Mouse (Mus musculus) heart, embryonic 10.5 days (tissue): ENCODE results near the gene Mtif2. TPM values are rescaled to one million over a fixed set of nuclear protein-coding genes. Genes with fewer than 3 reads are reported as not detected.
"Not testable (repeated sequence)": the region's sequence is repeated elsewhere in the genome, so short reads cannot be mapped to it uniquely, and the experiment has no call there.

Source experiments
- DNase-seq: peaks from one replicate; pipeline ENCODE4 v3.0.0-alpha.2; 2017; ENCODE audit warnings: low spot score
- H3K27ac ChIP-seq: fragments of 300-500 bp; sonication (generic); 2 replicates; pipeline ENCODE4 v1.5.1; 2016; ENCODE audit warnings: mild to moderate bottlenecking
- H3K27me3 ChIP-seq: fragments of 300-500 bp; sonication (generic); 2 replicates; pipeline ENCODE4 v1.6.1; 2016; ENCODE audit warnings: mild to moderate bottlenecking; ENCODE audit not compliant: poor library complexity, insufficient read depth, severe bottlenecking
- H3K36me3 ChIP-seq: fragments of 300-500 bp; sonication (generic); 2 replicates; pipeline ENCODE4 v1.6.1; 2016; ENCODE audit warnings: mild to moderate bottlenecking, moderate library complexity
- H3K4me1 ChIP-seq: fragments of 300-500 bp; sonication (generic); 2 replicates; pipeline ENCODE4 v1.6.1; 2016; ENCODE audit warnings: mild to moderate bottlenecking
- H3K4me3 ChIP-seq: fragments of 300-500 bp; sonication (generic); 2 replicates; pipeline ENCODE4 v1.5.1; 2016; ENCODE audit warnings: mild to moderate bottlenecking, moderate library complexity
- H3K9me3 ChIP-seq: fragments of 300-500 bp; sonication (generic); 2 replicates; pipeline ENCODE4 v1.6.1; 2016; ENCODE audit warnings: mild to moderate bottlenecking, moderate library complexity
- WGBS: fragments of 180-500 bp; shearing (Covaris S2); methylation state at CpG from one replicate; pipeline ENCODE4 v1.1.7; 2016; 5-methylcytosine and 5-hydroxymethylcytosine counted together
- polyA plus RNA-seq: library from polyadenylated mRNA; unstranded; fragments of >200 nt; fragmentation: Nextera tagmentation; extraction: Ambion mirVana; gene quantifications from 2 replicates; pipeline ENCODE4 v1.2.1, GENCODE M21; 2016

Mtif2 gene
- polyA plus RNA-seq, 1 experiment from 2014 or later = 45.5 TPM

GRCm38 (mm10) chr11:29545150-29545752 is 19.0 kb downstream of the Mtif2 start:
- H3K4me1 ChIP-seq, H3K27ac ChIP-seq, H3K9me3 ChIP-seq, DNase-seq, H3K27me3 ChIP-seq, H3K4me3 ChIP-seq: not testable (repeated sequence)
- WGBS = 85% methylated on average over 4 of the region's 4 CpGs
- peaks cover 55% of the 10 kb centered on the region for H3K36me3 ChIP-seq

GRCm38 (mm10) chr11:29546297-29546696 is 20.1 kb downstream of the Mtif2 start:
- H3K27me3 ChIP-seq, DNase-seq, H3K9me3 ChIP-seq, H3K4me1 ChIP-seq: not testable (repeated sequence)
- WGBS = 94% methylated on average over 2 of the region's 2 CpGs
- Histone ChIP-seq H3K36me3 (peaks cover 45% of the 10 kb centered on the region), H3K27ac (peak overlapping the region; percentile 93; the same call in 1 of the 2 replicates), H3K4me3 (peak overlapping the region; percentile 80)

DNA sequence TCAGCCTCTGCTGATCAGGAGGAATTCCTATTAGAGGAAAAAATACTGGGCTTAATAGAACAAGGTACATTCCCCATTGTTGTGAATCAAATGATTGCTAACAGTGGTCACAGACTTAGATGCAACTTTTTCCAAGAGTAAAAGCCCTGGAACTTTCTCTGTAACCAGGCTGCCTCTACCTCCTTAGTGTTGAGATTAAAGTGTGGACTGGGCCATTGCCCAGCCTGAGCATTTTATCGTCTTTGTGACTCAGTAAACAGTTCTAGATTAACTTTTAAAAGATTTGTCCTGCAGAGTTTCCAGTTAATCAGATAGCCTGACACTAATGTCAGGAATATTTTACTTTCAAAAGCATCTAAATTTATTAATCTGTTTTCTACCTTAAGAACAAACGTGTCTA is 20.6 kb downstream of the Mtif2 start:
- H3K4me3 ChIP-seq = peak overlapping the region; percentile 80
- DNase-seq = no peak
- peaks cover 4% of the 10 kb centered on the region; the same call in 1 of the 2 replicates for H3K4me1 ChIP-seq
- peak overlapping the region; percentile 93 for H3K27ac ChIP-seq
- 18% methylated on average over 2 of the region's 2 CpGs for WGBS
- no peaks in the 10 kb centered on the region for H3K9me3 ChIP-seq
- H3K27me3 ChIP-seq = no peaks in the 10 kb centered on the region
- peaks cover 41% of the 10 kb centered on the region for H3K36me3 ChIP-seq

DNA sequence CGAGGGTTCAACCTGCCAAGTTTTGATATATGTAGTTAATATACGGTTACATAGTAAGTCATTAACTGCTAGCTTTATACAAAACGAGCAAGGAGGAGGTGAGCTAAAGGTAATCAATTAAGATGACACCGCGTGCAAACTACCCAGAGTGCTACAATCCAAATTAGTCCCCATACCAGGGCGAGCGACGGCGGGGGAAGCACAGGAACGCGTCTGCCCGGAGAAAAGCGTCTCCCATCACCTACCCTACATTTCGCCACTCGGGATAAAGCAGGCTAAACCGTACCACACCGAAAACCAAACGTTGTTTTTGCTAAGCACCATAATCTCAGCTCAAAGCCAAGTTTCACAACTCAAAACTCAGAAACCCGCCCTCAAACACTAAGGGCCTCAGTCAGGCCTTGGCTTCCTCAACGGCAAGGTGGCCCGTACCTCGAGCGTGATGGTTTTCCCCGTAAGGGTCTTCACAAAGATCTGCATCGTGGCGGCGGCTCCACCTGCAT is 21.1 kb downstream of the Mtif2 start:
- Histone ChIP-seq H3K4me1 (peaks cover 4% of the 10 kb centered on the region; the same call in 1 of the 2 replicates), H3K36me3 (peaks cover 39% of the 10 kb centered on the region), H3K27me3 (no peaks in the 10 kb centered on the region), H3K27ac (peak overlapping the region; percentile 93), H3K4me3 (peak overlapping the region; percentile 80), H3K9me3 (no peaks in the 10 kb centered on the region)
- WGBS = under 1% methylated on average over 27 of the region's 27 CpGs
- DNase-seq = no peak

DNA sequence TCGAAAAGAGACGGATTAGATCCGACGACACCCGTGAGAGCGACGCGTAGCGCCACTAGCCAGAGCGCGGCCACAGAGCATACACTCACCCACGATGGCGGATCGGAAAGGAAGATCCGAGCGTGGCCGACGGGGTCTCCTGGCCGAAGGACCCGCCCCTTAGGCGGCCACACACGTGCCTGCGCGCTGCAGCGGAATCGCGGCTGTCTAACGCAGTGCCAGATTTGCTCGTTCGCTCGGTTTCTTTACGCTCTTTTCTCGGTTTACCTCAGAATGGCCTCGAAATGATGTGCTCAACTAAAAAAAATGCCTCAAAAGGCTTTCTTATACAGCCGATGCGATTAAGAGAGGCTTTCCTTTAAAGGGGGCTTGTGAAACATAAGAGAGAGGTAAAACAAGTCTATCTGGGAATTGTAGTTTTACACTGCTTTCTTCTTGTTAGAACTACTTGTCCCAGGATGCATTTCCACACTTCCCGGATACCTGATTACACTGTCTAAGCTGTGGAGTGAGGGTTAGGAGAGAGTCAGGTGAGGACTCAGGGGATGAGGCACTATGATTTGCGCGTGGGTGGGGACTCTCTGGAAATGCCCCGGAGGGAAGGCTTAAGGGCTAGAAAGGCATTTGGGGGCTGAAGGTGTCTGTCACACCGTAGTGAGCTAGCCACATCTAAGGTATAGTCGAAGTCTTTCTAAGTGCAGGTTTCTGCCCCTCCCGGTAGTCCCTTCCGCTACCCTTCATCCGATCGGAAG is 21.7 kb downstream of the Mtif2 start, which contains the start of the genes Clhc1 and Rps27a:
TSS of gene Clhc1 (plus strand) at position 199 of the 752 bp plus-strand sequence.
TSS of gene Rps27a (minus strand) at position 358 of the 752 bp plus-strand sequence.
- Histone ChIP-seq H3K36me3 (peaks cover 36% of the 10 kb centered on the region), H3K27ac (peak within 1 kb of the TSS; percentile 93), H3K9me3 (no peaks in the 10 kb centered on the region), H3K4me3 (peak within 1 kb of the TSS; percentile 80), H3K4me1 (peaks cover 4% of the 10 kb centered on the region; the same call in 1 of the 2 replicates), H3K27me3 (no peaks in the 10 kb centered on the region)
- WGBS = under 1% methylated on average over 46 of the region's 46 CpGs
- peak; percentile 96 for DNase-seq

DNA sequence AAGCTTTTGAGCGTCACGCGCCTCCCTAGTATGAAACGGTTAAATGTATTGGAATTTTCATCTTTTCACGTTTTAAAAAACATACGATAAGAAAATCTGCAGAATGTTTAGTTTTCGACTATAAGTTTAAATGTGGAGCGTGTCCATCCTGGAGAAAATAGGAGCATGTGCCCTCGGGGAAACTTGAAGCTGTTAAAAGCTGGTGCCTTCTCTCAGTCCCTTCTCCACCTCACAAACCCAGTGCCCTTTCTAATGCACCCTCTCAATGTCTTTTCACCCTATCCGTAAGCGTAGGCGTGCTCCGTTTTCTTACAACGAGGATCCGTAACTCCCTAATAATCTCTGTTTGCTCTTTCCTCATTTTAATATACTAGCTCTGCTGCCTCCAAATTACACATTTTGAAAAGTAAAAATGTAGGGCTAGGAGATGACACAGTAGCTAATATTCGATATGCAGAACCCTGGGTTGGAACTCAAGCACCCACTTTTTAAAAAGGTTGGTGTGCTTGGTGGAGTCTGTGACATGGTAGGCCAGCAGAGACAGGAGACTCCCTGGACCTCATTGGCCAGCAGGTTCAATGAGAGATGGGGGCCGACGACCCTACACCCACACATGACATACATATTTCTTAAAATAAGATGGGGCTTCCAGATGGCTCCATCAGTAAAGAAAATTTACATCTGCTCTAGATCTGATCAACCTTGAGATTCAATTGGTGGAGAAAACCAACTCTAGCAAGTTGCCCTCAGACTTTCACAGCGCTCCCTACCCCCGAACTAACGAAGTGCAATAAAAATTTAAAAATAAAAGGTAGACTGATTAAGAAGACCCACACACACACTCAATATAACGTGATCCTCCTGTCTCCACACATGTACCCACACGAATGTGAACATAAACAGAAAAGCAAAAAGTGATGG is 22.6 kb downstream of the Mtif2 start:
- H3K27me3 ChIP-seq = no peaks in the 10 kb centered on the region
- no peaks in the 10 kb centered on the region for H3K9me3 ChIP-seq
- H3K36me3 ChIP-seq = peaks cover 31% of the 10 kb centered on the region
- 25% methylated on average over 23 of the region's 23 CpGs for WGBS
- H3K27ac ChIP-seq = peak overlapping the region; percentile 93
- peak overlapping the region; percentile 80 for H3K4me3 ChIP-seq
- DNase-seq = peak; percentile 75
- peaks cover 4% of the 10 kb centered on the region; the same call in 1 of the 2 replicates for H3K4me1 ChIP-seq

DNA sequence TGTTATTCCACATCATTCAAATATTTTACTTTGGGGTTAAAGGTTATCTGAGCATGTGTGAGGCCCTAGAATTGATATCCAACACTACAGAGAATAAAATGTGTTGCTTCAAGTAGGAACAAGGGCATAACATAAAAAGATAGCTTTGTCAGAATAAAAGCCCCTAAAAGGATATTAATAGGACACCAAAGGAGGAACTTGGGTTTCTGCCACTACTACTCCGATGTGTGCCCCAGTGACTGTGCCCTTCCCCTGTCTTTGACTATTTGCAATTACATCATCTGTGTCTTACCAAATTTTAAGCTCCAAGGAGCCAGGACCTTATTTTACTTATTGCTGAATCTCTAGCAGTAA is 23.2 kb downstream of the Mtif2 start:
- Histone ChIP-seq H3K4me3 (no peak overlapping the region), H3K4me1 (peaks cover 4% of the 10 kb centered on the region; the same call in 1 of the 2 replicates), H3K9me3 (no peaks in the 10 kb centered on the region), H3K27ac (no peak overlapping the region), H3K36me3 (peaks cover 25% of the 10 kb centered on the region), H3K27me3 (no peaks in the 10 kb centered on the region)
- DNase-seq = no peak
- WGBS = 83% methylated on average over 1 of the region's 1 CpGs

DNA sequence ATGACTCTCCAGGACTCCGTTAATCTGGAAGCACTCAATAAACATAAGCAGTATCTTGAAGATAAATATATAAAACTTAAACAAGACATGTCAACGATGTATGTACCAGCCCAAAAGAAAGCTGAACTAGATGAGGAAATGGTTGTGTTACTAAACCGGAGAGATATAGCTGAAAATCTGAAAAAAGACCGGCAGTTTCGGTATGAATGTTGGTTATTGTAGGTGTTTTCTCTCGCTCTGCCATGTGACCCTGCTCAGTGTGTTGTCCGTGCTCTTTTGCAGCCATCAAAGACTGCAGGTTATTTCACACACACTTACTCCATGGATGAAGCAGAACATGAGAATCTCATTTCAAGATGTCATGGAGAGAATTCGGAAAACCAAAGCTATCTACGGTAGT is 34.2 kb downstream of the Mtif2 start:
- H3K4me1 ChIP-seq = no peaks in the 10 kb centered on the region
- no peaks in the 10 kb centered on the region for H3K9me3 ChIP-seq
- no peaks in the 10 kb centered on the region for H3K27me3 ChIP-seq
- WGBS = 82% methylated on average over 9 of the region's 9 CpGs
- no peak for DNase-seq
- no peak overlapping the region for H3K4me3 ChIP-seq
- H3K27ac ChIP-seq = no peak overlapping the region
- H3K36me3 ChIP-seq = no peaks in the 10 kb centered on the region

DNA sequence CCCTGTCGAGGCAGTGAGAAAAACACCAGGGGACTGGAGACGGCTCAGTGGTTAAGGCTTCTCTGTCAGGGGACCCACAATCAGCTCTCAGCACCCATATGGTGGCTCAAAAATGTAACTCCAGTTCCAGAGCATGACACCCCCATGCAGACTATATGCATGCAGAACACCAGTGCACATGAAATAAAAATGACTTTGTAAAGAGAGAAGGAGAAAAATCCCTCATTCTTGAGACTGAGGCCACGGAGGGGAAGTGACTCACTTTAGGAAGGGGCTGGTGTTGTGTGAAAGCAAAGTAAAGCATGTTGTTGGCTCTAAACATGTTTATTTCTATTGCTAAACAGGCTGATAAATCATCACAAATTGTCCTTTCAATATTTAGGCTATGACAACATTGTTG is 34.8 kb downstream of the Mtif2 start:
- Histone ChIP-seq H3K4me3 (no peak overlapping the region), H3K27me3 (no peaks in the 10 kb centered on the region), H3K9me3 (no peaks in the 10 kb centered on the region), H3K4me1 (no peaks in the 10 kb centered on the region), H3K36me3 (no peaks in the 10 kb centered on the region), H3K27ac (no peak overlapping the region)
- DNase-seq = no peak
- 79% methylated on average over 3 of the region's 3 CpGs for WGBS

GRCm38 (mm10) chr11:29563406-29563805 is 37.2 kb downstream of the Mtif2 start:
- no peaks in the 10 kb centered on the region for H3K36me3 ChIP-seq
- H3K27ac ChIP-seq = no peak overlapping the region
- no peaks in the 10 kb centered on the region for H3K4me1 ChIP-seq
- WGBS = 79% methylated on average over 2 of the region's 2 CpGs
- H3K9me3 ChIP-seq = no peaks in the 10 kb centered on the region
- no peaks in the 10 kb centered on the region for H3K27me3 ChIP-seq
- DNase-seq = no peak
- H3K4me3 ChIP-seq = no peak overlapping the region

GRCm38 (mm10) chr11:29571536-29571935 is 45.3 kb downstream of the Mtif2 start:
- WGBS = 67% methylated on average over 3 of the region's 3 CpGs
- no peak for DNase-seq
- no peak overlapping the region for H3K27ac ChIP-seq

GRCm38 (mm10) chr11:29572656-29573055 is 46.4 kb downstream of the Mtif2 start:
- no peak for DNase-seq
- Histone ChIP-seq H3K27me3 (no peaks in the 10 kb centered on the region), H3K4me1 (no peaks in the 10 kb centered on the region), H3K9me3 (no peaks in the 10 kb centered on the region), H3K4me3 (no peak overlapping the region), H3K27ac (no peak overlapping the region), H3K36me3 (no peaks in the 10 kb centered on the region)
- WGBS = 62% methylated on average over 2 of the region's 2 CpGs

More at GRCm38 (mm10) chr11:29571536-29571935, 45.3 kb downstream of the Mtif2 start:
- no peak overlapping the region for H3K4me3 ChIP-seq
- H3K27me3 ChIP-seq = no peaks in the 10 kb centered on the region
- no peaks in the 10 kb centered on the region for H3K4me1 ChIP-seq
- no peaks in the 10 kb centered on the region for H3K36me3 ChIP-seq
- H3K9me3 ChIP-seq = no peaks in the 10 kb centered on the region
